In genomic region chr14:58124625-58125024, GRCm38 (mm10) we compare ENCODE assay signal across 24 mouse cellular contexts.
"Had no signal": no experiment of that assay in that cellular context is flagged by ENCODE, and none has a peak within 500 bp of the region (broad histone marks: within the 10 kb centered on the region; RNA-seq: fewer than 3 reads in every experiment).

No protein-coding gene starts in this region.

- H3K4me2 ChIP-seq: heart, embryonic 13.5 days; heart, embryonic 15.5 days; hindbrain, embryonic 13.5 days; hindbrain, embryonic 15.5 days; intestine, embryonic 15.5 days; limb, embryonic 13.5 days; limb, embryonic 15.5 days; liver, embryonic 12.5 days had no signal

- H3K36me3 ChIP-seq: heart, embryonic 10.5 days; heart, embryonic 13.5 days; heart, embryonic 15.5 days; hindbrain, embryonic 13.5 days; hindbrain, embryonic 15.5 days; intestine, embryonic 15.5 days; limb, embryonic 13.5 days; limb, embryonic 15.5 days; liver, embryonic 12.5 days had no signal

- H3K4me3 ChIP-seq: heart, embryonic 10.5 days; heart, embryonic 13.5 days; heart, embryonic 15.5 days; hindbrain, embryonic 13.5 days; hindbrain, embryonic 15.5 days; intestine, embryonic 15.5 days; layer of hippocampus, adult 2 months; left cerebral cortex, adult 2 months; limb, embryonic 13.5 days; limb, embryonic 15.5 days; liver, embryonic 12.5 days had no signal

- H3K27me3 ChIP-seq: heart, embryonic 13.5 days; heart, embryonic 15.5 days; hindbrain, embryonic 13.5 days; hindbrain, embryonic 15.5 days; intestine, embryonic 15.5 days; limb, embryonic 13.5 days; limb, embryonic 15.5 days; liver, embryonic 12.5 days had no signal

- ATAC-seq: hindbrain, postnatal 0 days; intestine, embryonic 15.5 days; liver, embryonic 12.5 days had no signal

- H3K9ac ChIP-seq: heart, embryonic 13.5 days; heart, embryonic 15.5 days; hindbrain, embryonic 13.5 days; hindbrain, embryonic 15.5 days; intestine, embryonic 15.5 days; limb, embryonic 13.5 days; limb, embryonic 15.5 days; liver, embryonic 12.5 days; liver, embryonic 14.5 days had no signal

- H3K9me3 ChIP-seq: heart, embryonic 10.5 days; heart, embryonic 13.5 days; heart, embryonic 15.5 days; hindbrain, embryonic 13.5 days; hindbrain, embryonic 15.5 days; intestine, embryonic 15.5 days; limb, embryonic 13.5 days; limb, embryonic 15.5 days; liver, embryonic 12.5 days had no signal

- DNase-seq: gastrocnemius, postnatal 14 days; gastrocnemius, postnatal 36 days; heart, adult 18-20 months; heart, postnatal 14 days; heart, postnatal 36 days; kidney, adult 18-20 months; kidney, adult 9 months; kidney, postnatal 10 days; kidney, postnatal 25 days; kidney, postnatal 4 days; left cerebral cortex, postnatal 4 days had no signal

- H3K27ac ChIP-seq: heart, embryonic 10.5 days; heart, embryonic 13.5 days; heart, embryonic 15.5 days; hindbrain, embryonic 13.5 days; hindbrain, embryonic 15.5 days; hindbrain, postnatal 0 days; intestine, embryonic 15.5 days; layer of hippocampus, adult 2 months; left cerebral cortex, adult 2 months; limb, embryonic 13.5 days; limb, embryonic 15.5 days; liver, embryonic 12.5 days; liver, embryonic 14.5 days had no signal

- H3K4me1 ChIP-seq: heart, embryonic 10.5 days; heart, embryonic 13.5 days; hindbrain, embryonic 13.5 days; hindbrain, embryonic 15.5 days; intestine, embryonic 15.5 days; limb, embryonic 13.5 days; limb, embryonic 15.5 days; liver, embryonic 12.5 days had no signal
